13 mouse cellular contexts compared by ENCODE assay signal in genomic region chr2:25115442-25115841, GRCm38 (mm10). TPM values are rescaled to one million over a fixed set of nuclear protein-coding genes. Genes with fewer than 3 reads are reported as not detected.
DNase-seq lines count a peak whose midpoint lies in the region; ATAC-seq lines count a peak whose summit lies in the region.
"Had no signal": no experiment of that assay in that cellular context is flagged by ENCODE, and none has a peak within 500 bp of the region (broad histone marks: within the 10 kb centered on the region; RNA-seq: fewer than 3 reads in every experiment).

No protein-coding gene starts in this region.

- H3K4me2 ChIP-seq in forebrain, embryonic 13.5 days, result no peak overlapping the region
- peak overlapping the region; percentile 44 for H3K4me2 ChIP-seq in liver, embryonic 13.5 days

- H3K9ac ChIP-seq in forebrain, embryonic 13.5 days, result no peak overlapping the region
- H3K9ac ChIP-seq in liver, embryonic 13.5 days, result peak overlapping the region; percentile 47; the same call in 1 of the 2 replicates

- H3K27me3 ChIP-seq in forebrain, embryonic 10.5 days (ENCODE audit: poor library complexity, severe bottlenecking), result no peaks in the 10 kb centered on the region
- no peaks in the 10 kb centered on the region for H3K27me3 ChIP-seq in forebrain, embryonic 13.5 days
- no peaks in the 10 kb centered on the region for H3K27me3 ChIP-seq in liver, embryonic 13.5 days

- H3K9me3 ChIP-seq in forebrain, embryonic 10.5 days, result no peaks in the 10 kb centered on the region
- H3K9me3 ChIP-seq in forebrain, embryonic 13.5 days (replicated peaks), result no peaks in the 10 kb centered on the region; the same call in 1 of the 2 replicates
- H3K9me3 ChIP-seq in liver, embryonic 13.5 days (replicated peaks), result no peaks in the 10 kb centered on the region

- H3K4me1 ChIP-seq in forebrain, embryonic 10.5 days, result peaks cover 21% of the 10 kb centered on the region
- H3K4me1 ChIP-seq in forebrain, embryonic 13.5 days, result 0 out of 2 replicates have a peak, but pooled peaks cover 5% of the 10 kb centered on the region
- H3K4me1 ChIP-seq in liver, embryonic 13.5 days (replicated peaks), result peaks cover 45% of the 10 kb centered on the region

- H3K36me3 ChIP-seq in forebrain, embryonic 10.5 days (replicated peaks), result no peaks in the 10 kb centered on the region
- no peaks in the 10 kb centered on the region for H3K36me3 ChIP-seq in forebrain, embryonic 13.5 days (ENCODE audit: poor library complexity, severe bottlenecking)
- no peaks in the 10 kb centered on the region for H3K36me3 ChIP-seq in liver, embryonic 13.5 days

- peak overlapping the region; percentile 48; the same call in 1 of the 2 replicates for H3K27ac ChIP-seq in forebrain, embryonic 10.5 days
- no peak overlapping the region for H3K27ac ChIP-seq in forebrain, embryonic 13.5 days
- peak overlapping the region; percentile 78 for H3K27ac ChIP-seq in liver, embryonic 13.5 days

- DNase-seq in forebrain, embryonic 10.5 days (ENCODE audit: extremely low spot score, low spot score), result no peak
- peak; percentile 21 for DNase-seq in MN1 (ENCODE audit: low spot score)
- peak; percentile 70 for DNase-seq in liver, embryonic 13.5 days
- DNase-seq in retina, adult 2 months (ENCODE audit: low read depth, low spot score), result peak; percentile 11
- DNase-seq in cerebellum, adult 18-20 months, result no peak
- no peak for DNase-seq in spleen, postnatal 36 days (ENCODE audit: low spot score in 2 of 2)
- DNase-seq: cerebellum, postnatal 36 days; kidney, adult 11 months; lung, postnatal 36 days; thymus, adult 18-20 months had no signal

- ATAC-seq in forebrain, embryonic 13.5 days, result no peak
- peak; percentile 84 for ATAC-seq in liver, embryonic 13.5 days (ENCODE audit: low read depth)
- ATAC-seq in frontal cortex, adult (ENCODE audit: low TSS enrichment), result no peak
- ATAC-seq: Patski had no signal

- H3K4me3 ChIP-seq in forebrain, embryonic 10.5 days, result no peak overlapping the region
- H3K4me3 ChIP-seq in forebrain, embryonic 13.5 days, result no peak overlapping the region
- H3K4me3 ChIP-seq in liver, embryonic 13.5 days (replicated peaks), result no peak overlapping the region; the same call in 1 of the 2 replicates

- WGBS in forebrain, embryonic 10.5 days, result 66% methylated on average over 2 of the region's 2 CpGs
- WGBS in forebrain, embryonic 13.5 days, result 58% methylated on average over 2 of the region's 2 CpGs
- WGBS in liver, embryonic 13.5 days (ENCODE audit: insufficient replicate concordance), result 23% methylated on average over 2 of the region's 2 CpGs

RNA-seq across cellular contexts. Expression of gene Noxa1, which starts 20.5 kb away (rescaled TPM):
- polyA plus RNA-seq in forebrain, embryonic 10.5 days (2016; fragmentation: Nextera tagmentation; extraction: Ambion mirVana), result 0.26 and 0.29 TPM in 2 replicates
- not detected in 2 replicates for polyA plus RNA-seq in forebrain, embryonic 13.5 days (2015; fragmentation: Nextera tagmentation; extraction: Ambion mirVana)
- polyA plus RNA-seq in liver, embryonic 13.5 days (2015; fragmentation: Nextera tagmentation; extraction: Ambion mirVana), result 1.1 and 1.6 TPM in 2 replicates
- polyA plus RNA-seq: Patski had no signal

RNA-seq across cellular contexts. Expression of gene Entpd8, which starts 35.3 kb away (rescaled TPM):
- not detected in 2 replicates for polyA plus RNA-seq in forebrain, embryonic 10.5 days (2016; fragmentation: Nextera tagmentation; extraction: Ambion mirVana)
- polyA plus RNA-seq in forebrain, embryonic 13.5 days (2015; fragmentation: Nextera tagmentation; extraction: Ambion mirVana), result not detected in 2 replicates
- polyA plus RNA-seq in liver, embryonic 13.5 days (2015; fragmentation: Nextera tagmentation; extraction: Ambion mirVana), result 1.6 and 2.2 TPM in 2 replicates
- polyA plus RNA-seq: Patski had no signal

Comparison
In these comparisons a context has a peak if more than half of its experiments do, and no peak if none do; other contexts are left out.
1. DNase-seq: peak in MN1 (single experiment), liver, embryonic 13.5 days (single experiment) and retina, adult 2 months (single experiment); none in forebrain, embryonic 10.5 days (single experiment), cerebellum, adult 18-20 months (0 of 2) and spleen, postnatal 36 days (0 of 2).